Mouse (Mus musculus): Measurements from ENCODE around the gene Tti1. TPM values are rescaled to one million over a fixed set of nuclear protein-coding genes. Genes with fewer than 3 reads are reported as not detected.

Gene Tti1
- polyA plus RNA-seq, 1 experiment from 2014 or later: 30.1 TPM

DNA sequence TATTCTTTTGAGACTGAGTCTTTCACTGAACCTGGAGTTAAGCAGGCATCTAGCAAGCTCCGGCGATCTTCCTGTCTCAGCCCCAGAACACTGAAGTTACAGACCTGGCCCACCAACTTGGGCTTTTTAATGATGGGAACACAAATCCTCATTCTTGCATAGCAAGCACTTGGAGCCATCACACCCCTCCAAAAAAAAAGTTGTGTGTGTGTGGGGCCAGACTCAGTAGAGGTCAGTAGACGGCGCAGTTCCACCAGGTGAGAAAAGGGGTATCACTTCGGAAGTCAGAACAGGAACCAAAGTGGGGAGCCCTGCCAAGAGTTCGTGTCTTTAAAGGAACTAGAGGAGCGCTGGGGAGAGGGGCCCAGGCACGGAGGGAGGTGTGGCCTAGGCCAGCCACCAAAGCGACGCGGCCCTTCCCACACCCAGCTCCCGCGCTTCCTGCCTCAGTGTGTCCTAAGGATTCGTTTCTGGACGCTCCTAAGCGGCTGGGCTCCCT lies 329 bp downstream of the Tti1 start:
- peak overlapping the region; percentile 84 for H3K4me2 ChIP-seq (replicated peaks; ENCODE audit: low read depth, low read length)
- H3K4me3 ChIP-seq (ENCODE audit: low read length): peak overlapping the region; percentile 99
- no peaks in the 10 kb centered on the region for H3K9me3 ChIP-seq (ENCODE audit: low read length)
- WGBS: 3% methylated on average over 16 of the region's 16 CpGs
- H3K27me3 ChIP-seq (ENCODE audit: insufficient read depth, low read length): no peaks in the 10 kb centered on the region
- H3K4me1 ChIP-seq (ENCODE audit: insufficient read depth, low read length): peaks cover 38% of the 10 kb centered on the region
- ATAC-seq (ENCODE audit: low FRiP score, low TSS enrichment): no peak
- peak overlapping the region; percentile 96 for H3K27ac ChIP-seq (ENCODE audit: low read length)
- no peaks in the 10 kb centered on the region for H3K36me3 ChIP-seq (ENCODE audit: insufficient read depth, low read length)
- H3K9ac ChIP-seq (replicated peaks; ENCODE audit: low read length): peak overlapping the region; percentile 96

GRCm38 (mm10) chr2:158017330-158017729 lies 10.9 kb downstream of the Tti1 start:
- no peak overlapping the region for H3K27ac ChIP-seq (ENCODE audit: low read length)
- no peaks in the 10 kb centered on the region for H3K27me3 ChIP-seq (ENCODE audit: insufficient read depth, low read length)
- no peaks in the 10 kb centered on the region for H3K4me1 ChIP-seq (ENCODE audit: insufficient read depth, low read length)
- no peak overlapping the region for H3K9ac ChIP-seq (replicated peaks; ENCODE audit: low read length)
- no peaks in the 10 kb centered on the region for H3K9me3 ChIP-seq (ENCODE audit: low read length)
- H3K4me2 ChIP-seq (replicated peaks; ENCODE audit: low read depth, low read length): no peak overlapping the region
- no peak for ATAC-seq (ENCODE audit: low FRiP score, low TSS enrichment)
- WGBS: 84% methylated on average over 4 of the region's 4 CpGs
- no peak overlapping the region for H3K4me3 ChIP-seq (ENCODE audit: low read length)
- no peaks in the 10 kb centered on the region for H3K36me3 ChIP-seq (ENCODE audit: insufficient read depth, low read length)

DNA sequence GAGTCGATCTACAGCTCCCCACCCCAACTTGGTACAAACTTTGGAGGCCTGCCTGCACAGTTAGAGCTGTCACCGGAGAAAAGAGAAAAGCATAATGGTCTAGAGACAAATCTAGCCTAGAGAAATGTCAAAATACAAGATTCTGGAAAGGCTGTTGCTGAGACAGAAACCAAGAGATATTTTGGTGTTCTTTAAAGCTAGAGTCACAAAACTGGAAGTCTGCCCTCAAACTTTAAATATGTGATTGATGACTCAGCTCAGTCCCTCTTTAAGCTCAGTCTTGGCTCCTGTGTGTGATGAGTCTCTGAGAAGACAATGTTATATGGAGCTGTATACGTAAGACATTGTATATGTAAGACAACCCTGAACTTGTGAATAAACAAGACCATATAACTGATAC lies 15.6 kb downstream of the Tti1 start:
- Histone ChIP-seq H3K9ac (replicated peaks; ENCODE audit: low read length) (no peak overlapping the region), H3K4me2 (replicated peaks; ENCODE audit: low read depth, low read length) (no peak overlapping the region), H3K4me1 (ENCODE audit: insufficient read depth, low read length) (no peaks in the 10 kb centered on the region), H3K4me3 (ENCODE audit: low read length) (no peak overlapping the region), H3K9me3 (ENCODE audit: low read length) (no peaks in the 10 kb centered on the region), H3K36me3 (ENCODE audit: insufficient read depth, low read length) (peaks cover 14% of the 10 kb centered on the region), H3K27me3 (ENCODE audit: insufficient read depth, low read length) (no peaks in the 10 kb centered on the region), H3K27ac (ENCODE audit: low read length) (no peak overlapping the region)
- no peak for ATAC-seq (ENCODE audit: low FRiP score, low TSS enrichment)
- WGBS: 95% methylated on average over 3 of the region's 3 CpGs

GRCm38 (mm10) chr2:158009373-158009772 lies 18.9 kb downstream of the Tti1 start:
- 77% methylated on average over 7 of the region's 7 CpGs for WGBS
- Histone ChIP-seq H3K36me3 (ENCODE audit: insufficient read depth, low read length) (peaks cover 29% of the 10 kb centered on the region), H3K4me1 (ENCODE audit: insufficient read depth, low read length) (no peaks in the 10 kb centered on the region), H3K9ac (replicated peaks; ENCODE audit: low read length) (no peak overlapping the region), H3K27ac (ENCODE audit: low read length) (no peak overlapping the region), H3K4me3 (ENCODE audit: low read length) (no peak overlapping the region), H3K9me3 (ENCODE audit: low read length) (no peaks in the 10 kb centered on the region), H3K4me2 (replicated peaks; ENCODE audit: low read depth, low read length) (no peak overlapping the region), H3K27me3 (ENCODE audit: insufficient read depth, low read length) (no peaks in the 10 kb centered on the region)
- ATAC-seq (ENCODE audit: low FRiP score, low TSS enrichment): no peak

DNA sequence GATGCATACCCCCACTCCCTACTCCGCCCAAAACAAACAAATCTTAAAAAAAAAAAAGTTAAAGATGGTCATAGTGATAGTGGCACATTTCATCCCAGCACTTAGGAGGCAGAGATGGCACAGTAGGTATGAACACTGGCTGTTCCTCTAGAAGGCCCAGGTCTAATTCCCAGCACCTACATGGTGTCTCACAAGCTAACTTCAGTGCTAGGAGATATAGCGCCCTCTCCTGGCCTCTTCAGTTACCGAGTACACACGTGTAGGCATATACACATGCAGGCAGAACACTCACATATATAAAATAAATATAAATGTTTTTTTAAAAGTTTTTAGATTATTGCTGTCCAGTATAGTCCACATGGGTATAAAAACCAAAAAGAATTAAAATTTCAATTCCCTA lies 22.6 kb downstream of the Tti1 start:
- Histone ChIP-seq H3K4me1 (ENCODE audit: insufficient read depth, low read length) (no peaks in the 10 kb centered on the region), H3K36me3 (ENCODE audit: insufficient read depth, low read length) (peaks cover 29% of the 10 kb centered on the region), H3K4me3 (ENCODE audit: low read length) (no peak overlapping the region), H3K4me2 (replicated peaks; ENCODE audit: low read depth, low read length) (no peak overlapping the region), H3K9ac (replicated peaks; ENCODE audit: low read length) (no peak overlapping the region), H3K9me3 (ENCODE audit: low read length) (no peaks in the 10 kb centered on the region), H3K27me3 (ENCODE audit: insufficient read depth, low read length) (no peaks in the 10 kb centered on the region), H3K27ac (ENCODE audit: low read length) (no peak overlapping the region)
- no peak for ATAC-seq (ENCODE audit: low FRiP score, low TSS enrichment)
- 94% methylated on average over 4 of the region's 4 CpGs for WGBS

DNA sequence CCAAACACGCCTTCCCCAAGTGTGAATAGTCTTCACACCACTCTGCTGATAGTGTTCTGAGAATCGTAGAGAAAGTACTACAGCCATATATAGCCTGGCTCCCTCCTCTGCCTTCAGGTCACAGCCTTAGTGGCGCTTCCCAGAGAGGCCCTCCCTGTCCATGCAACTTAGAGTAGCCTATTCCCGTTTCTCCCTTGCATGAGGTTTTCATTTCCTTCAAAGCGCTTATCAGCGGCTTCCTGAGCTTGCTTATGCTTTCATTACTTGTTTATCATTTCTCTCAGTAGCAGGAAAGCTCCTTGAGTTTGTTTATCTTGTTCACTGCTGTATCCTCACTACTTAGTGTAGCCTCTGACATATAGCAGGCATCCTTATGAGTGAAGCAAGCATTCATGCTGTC lies 23.6 kb downstream of the Tti1 start:
- WGBS: 73% methylated on average over 6 of the region's 6 CpGs
- Histone ChIP-seq H3K27me3 (ENCODE audit: insufficient read depth, low read length) (no peaks in the 10 kb centered on the region), H3K36me3 (ENCODE audit: insufficient read depth, low read length) (peaks cover 32% of the 10 kb centered on the region)

DNA sequence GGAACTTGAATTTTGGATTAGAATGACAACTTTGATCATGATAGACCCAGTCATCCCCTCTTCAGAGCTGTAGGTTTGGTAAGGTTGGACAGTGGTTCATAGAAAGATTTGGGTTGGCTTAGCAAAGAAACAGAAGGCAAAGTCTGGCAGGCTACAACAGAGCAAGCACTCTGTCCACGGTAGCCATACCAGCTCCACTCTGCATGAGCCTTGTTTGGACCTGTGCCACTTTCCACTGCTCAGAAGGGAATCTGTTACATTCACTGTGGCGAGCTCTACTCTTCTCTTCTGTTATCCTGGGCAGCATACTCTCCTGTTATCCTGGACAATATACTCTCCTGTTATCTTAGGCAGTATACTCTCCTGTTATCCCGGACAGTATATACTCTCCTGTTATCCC lies 29.4 kb downstream of the Tti1 start:
- no peak for ATAC-seq (ENCODE audit: low FRiP score, low TSS enrichment)
- 88% methylated on average over 3 of the region's 3 CpGs for WGBS
- no peak overlapping the region for H3K4me2 ChIP-seq (replicated peaks; ENCODE audit: low read depth, low read length)
- H3K27ac ChIP-seq (ENCODE audit: low read length): no peak overlapping the region
- peaks cover 12% of the 10 kb centered on the region for H3K36me3 ChIP-seq (ENCODE audit: insufficient read depth, low read length)
- no peaks in the 10 kb centered on the region for H3K27me3 ChIP-seq (ENCODE audit: insufficient read depth, low read length)
- H3K9me3 ChIP-seq (ENCODE audit: low read length): no peaks in the 10 kb centered on the region
- no peak overlapping the region for H3K4me3 ChIP-seq (ENCODE audit: low read length)
- no peak overlapping the region for H3K9ac ChIP-seq (replicated peaks; ENCODE audit: low read length)
- H3K4me1 ChIP-seq (ENCODE audit: insufficient read depth, low read length): no peaks in the 10 kb centered on the region

More for the DNA sequence above, 23.6 kb downstream of the Tti1 start:
- Histone ChIP-seq H3K9ac (replicated peaks; ENCODE audit: low read length) (no peak overlapping the region), H3K4me2 (replicated peaks; ENCODE audit: low read depth, low read length) (no peak overlapping the region), H3K9me3 (ENCODE audit: low read length) (no peaks in the 10 kb centered on the region), H3K27ac (ENCODE audit: low read length) (no peak overlapping the region), H3K4me1 (ENCODE audit: insufficient read depth, low read length) (no peaks in the 10 kb centered on the region), H3K4me3 (ENCODE audit: low read length) (no peak overlapping the region)
- ATAC-seq (ENCODE audit: low FRiP score, low TSS enrichment): no peak

DNA sequence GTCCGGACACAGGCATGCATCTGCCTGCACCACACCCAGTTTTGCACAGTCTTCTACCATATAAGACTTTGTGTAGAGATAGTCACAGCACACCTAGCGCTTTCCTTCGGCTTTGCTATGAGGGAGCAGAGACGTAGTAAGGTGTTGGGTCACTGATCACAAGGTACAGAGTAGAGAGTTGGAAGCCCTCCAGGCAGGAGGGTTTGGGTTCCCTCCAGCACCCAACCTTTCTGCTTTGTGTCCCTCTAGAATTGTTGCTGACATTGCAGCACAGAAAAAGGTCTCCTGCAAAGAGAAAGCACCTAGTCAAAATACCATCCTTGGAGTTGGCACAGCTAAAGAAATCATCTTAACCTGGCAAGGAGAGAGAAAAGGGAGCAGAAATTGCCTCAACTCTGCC lies 35.7 kb downstream of the Tti1 start:
- H3K9me3 ChIP-seq (ENCODE audit: low read length): no peaks in the 10 kb centered on the region
- no peak for ATAC-seq (ENCODE audit: low FRiP score, low TSS enrichment)
- no peak overlapping the region for H3K4me2 ChIP-seq (replicated peaks; ENCODE audit: low read depth, low read length)
- WGBS: 84% methylated on average over 4 of the region's 4 CpGs
- H3K9ac ChIP-seq (replicated peaks; ENCODE audit: low read length): no peak overlapping the region
- no peak overlapping the region for H3K4me3 ChIP-seq (ENCODE audit: low read length)
- H3K4me1 ChIP-seq (ENCODE audit: insufficient read depth, low read length): peaks cover 6% of the 10 kb centered on the region; the same call in 1 of the 2 replicates
- H3K27me3 ChIP-seq (ENCODE audit: insufficient read depth, low read length): no peaks in the 10 kb centered on the region
- peaks cover 29% of the 10 kb centered on the region for H3K36me3 ChIP-seq (ENCODE audit: insufficient read depth, low read length)
- H3K27ac ChIP-seq (ENCODE audit: low read length): no peak overlapping the region

- H3K9me3 ChIP-seq (ENCODE audit: low read length): no peaks in the 10 kb centered on the region
- H3K4me2 ChIP-seq (replicated peaks; ENCODE audit: low read depth, low read length): no peak overlapping the region
- ATAC-seq (ENCODE audit: low FRiP score, low TSS enrichment): no peak
- no peak overlapping the region for H3K9ac ChIP-seq (replicated peaks; ENCODE audit: low read length)
- peaks cover 36% of the 10 kb centered on the region for H3K36me3 ChIP-seq (ENCODE audit: insufficient read depth, low read length)
- H3K4me3 ChIP-seq (ENCODE audit: low read length): no peak overlapping the region
- H3K27ac ChIP-seq (ENCODE audit: low read length): no peak overlapping the region
- H3K27me3 ChIP-seq (ENCODE audit: insufficient read depth, low read length): no peaks in the 10 kb centered on the region
- 41% methylated on average over 6 of the region's 6 CpGs for WGBS
- H3K4me1 ChIP-seq (ENCODE audit: insufficient read depth, low read length): peaks cover 6% of the 10 kb centered on the region; the same call in 1 of the 2 replicates
Observed at GRCm38 (mm10) chr2:157991026-157991425, 37.2 kb downstream of the Tti1 start.

DNA sequence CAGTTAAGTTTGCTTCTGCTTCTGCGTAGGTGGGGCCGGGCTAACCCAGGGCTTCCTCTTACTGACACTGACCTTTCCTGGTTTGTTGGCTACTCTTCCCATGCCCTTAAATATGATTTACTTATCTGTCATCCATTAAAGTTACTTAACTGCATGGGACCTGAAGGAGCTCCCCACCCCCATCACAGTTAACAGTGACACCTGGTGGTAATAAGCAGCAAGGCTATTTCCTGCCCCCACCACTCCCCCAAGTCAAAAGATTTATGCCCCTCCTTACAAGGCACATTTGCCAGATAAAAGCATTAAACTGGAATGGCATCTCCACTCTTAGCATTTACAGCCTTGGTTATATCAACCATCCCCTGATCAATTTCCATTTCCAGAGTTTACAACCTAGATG lies 38.3 kb downstream of the Tti1 start:
- H3K4me2 ChIP-seq (replicated peaks; ENCODE audit: low read depth, low read length): no peak overlapping the region
- H3K4me1 ChIP-seq (ENCODE audit: insufficient read depth, low read length): peaks cover 6% of the 10 kb centered on the region; the same call in 1 of the 2 replicates
- peaks cover 30% of the 10 kb centered on the region for H3K36me3 ChIP-seq (ENCODE audit: insufficient read depth, low read length)
- no peak overlapping the region for H3K4me3 ChIP-seq (ENCODE audit: low read length)
- H3K9me3 ChIP-seq (ENCODE audit: low read length): no peaks in the 10 kb centered on the region
- H3K9ac ChIP-seq (replicated peaks; ENCODE audit: low read length): no peak overlapping the region
- WGBS: 37% methylated on average over 2 of the region's 2 CpGs
- ATAC-seq (ENCODE audit: low FRiP score, low TSS enrichment): no peak
- H3K27ac ChIP-seq (ENCODE audit: low read length): no peak overlapping the region
- no peaks in the 10 kb centered on the region for H3K27me3 ChIP-seq (ENCODE audit: insufficient read depth, low read length)
